Mouse (Mus musculus) spleen, adult 2 months (tissue): ENCODE results near the gene Lrrc74a.

ENCODE experiments used
- CTCF ChIP-seq: fragments of 200-500 bp; IDR thresholded peaks from 2 replicates; pipeline ENCODE4 v1.5.1; 2011; ENCODE audit warnings: mild to moderate bottlenecking, inconsistent platforms; ENCODE audit not compliant: insufficient read depth, insufficient read length, insufficient replicate concordance; ENCODE audit errors: extremely low read depth
- POLR2A ChIP-seq: fragments of 200-500 bp; IDR thresholded peaks from 2 replicates; pipeline ENCODE4 v1.6.1; 2011; ENCODE audit warnings: low read depth, low read length, inconsistent platforms

GRCm38 (mm10) chr12:86725706-86726105 lies 8.5 kb upstream of the Lrrc74a start:
- TF ChIP-seq POLR2A (no peak), CTCF (no peak)
